Mouse (Mus musculus): ENCODE results near the gene Ccdc149.

GRCm38 (mm10) chr5:52473988-52474387 is 2.7 kb upstream of the Ccdc149 start:
- no peak for TF ChIP-seq EP300 (IDR thresholded peaks at IDR 0.05)
- no peak for TF ChIP-seq CTCF (IDR thresholded peaks at IDR 0.05)
